Mouse (Mus musculus): ENCODE measurements around the gene Otogl.

- no peak for TF ChIP-seq CTCF (IDR thresholded peaks at IDR 0.05; ENCODE audit: low read depth, low read length)
- TF ChIP-seq POLR2A (IDR thresholded peaks at IDR 0.05; ENCODE audit: borderline replicate concordance, low read depth, low read length) = no peak
Measured at GRCm38 (mm10) chr10:107901958-107902357, 10.0 kb downstream of the Otogl start.

All from bone marrow macrophage, adult 2 months (primary cell).